Mouse (Mus musculus): Measurements from ENCODE around the gene Svbp. TPM values are rescaled to one million over a fixed set of nuclear protein-coding genes. Genes with fewer than 3 reads are reported as not detected.

Gene Svbp
- total RNA-seq, 2 experiments from 2014 or later, result 16.3 to 19.8 TPM

- no peak for DNase-seq
These were observed 3.8 kb upstream of the Svbp start for GRCm38 (mm10) chr4:119191273-119191672.

DNA sequence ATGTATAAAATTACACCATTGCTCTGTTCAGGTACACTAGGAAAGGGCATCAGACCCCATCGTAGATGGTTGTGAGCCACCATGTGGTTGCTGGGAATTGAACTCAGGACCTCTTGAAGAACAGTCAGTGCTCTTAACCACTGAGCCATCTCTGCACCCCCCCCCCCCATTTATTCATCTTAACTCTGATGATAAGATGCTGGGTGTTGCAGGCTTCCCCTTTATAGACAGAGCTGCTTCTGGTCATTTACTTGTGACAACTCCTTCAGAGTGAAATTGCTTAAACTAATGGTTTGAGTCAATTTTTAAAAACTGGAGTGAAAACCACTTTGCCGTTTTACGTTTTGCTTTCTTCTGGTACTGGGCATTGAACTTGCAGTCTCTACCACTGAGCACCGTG lies 2.3 kb upstream of the Svbp start:
- DNase-seq, result no peak

- no peak for DNase-seq
These were observed 645 bp downstream of the Svbp start for GRCm38 (mm10) chr4:119195582-119196320.

- DNase-seq, result no peak
These were observed 3.0 kb downstream of the Svbp start for GRCm38 (mm10) chr4:119198105-119198504.

GRCm38 (mm10) chr4:119204672-119205071 lies 9.6 kb downstream of the Svbp start:
- DNase-seq, result peak; percentile 37 to 52

DNA sequence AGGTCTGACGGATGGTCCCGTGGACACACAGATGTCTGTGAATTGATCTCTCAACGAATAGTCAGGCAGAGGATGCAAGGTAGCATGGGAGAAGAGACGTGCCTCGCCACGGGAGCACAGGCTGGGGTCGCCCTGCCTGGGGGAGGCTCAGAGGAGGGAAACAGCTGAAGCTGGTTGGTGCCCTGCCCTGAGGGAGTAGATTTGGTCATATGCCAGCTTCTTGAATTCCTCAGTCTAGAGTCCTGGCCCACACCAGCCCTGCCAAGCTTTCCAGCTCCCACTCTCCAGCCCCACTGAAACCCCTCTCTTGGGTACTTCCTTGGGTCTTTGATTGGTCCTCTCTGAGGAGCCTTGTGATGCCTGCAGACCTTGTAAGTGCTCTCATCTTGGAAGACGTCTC lies 21.6 kb downstream of the Svbp start:
- DNase-seq, result no peak

DNA sequence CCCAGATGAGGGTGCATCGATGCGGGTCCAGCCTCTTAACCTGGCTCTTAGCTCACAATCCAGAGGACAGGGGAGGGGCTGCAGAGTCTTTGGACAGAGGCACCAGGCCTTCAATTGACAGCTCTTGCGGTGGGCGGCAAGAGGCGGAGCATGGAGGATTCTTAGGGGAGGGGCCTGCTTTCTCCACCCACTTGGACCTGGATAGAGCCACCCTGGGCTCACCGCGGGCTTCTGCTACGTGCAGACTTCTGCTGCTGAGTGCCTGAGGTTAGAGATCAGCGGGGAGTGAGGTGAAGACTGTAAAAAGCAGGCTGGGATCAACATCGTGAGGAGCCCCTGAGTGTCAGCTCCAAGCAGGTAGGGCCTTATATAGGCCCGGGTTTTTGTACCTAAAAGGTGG lies 23.1 kb downstream of the Svbp start, which contains the start of gene Tmem269:
Gene Tmem269, minus strand, starts transcription at position 49 of the 400 bp plus-strand sequence.
- no peak for DNase-seq

GRCm38 (mm10) chr4:119223696-119224095 lies 28.6 kb downstream of the Svbp start:
- no peak for DNase-seq

DNA sequence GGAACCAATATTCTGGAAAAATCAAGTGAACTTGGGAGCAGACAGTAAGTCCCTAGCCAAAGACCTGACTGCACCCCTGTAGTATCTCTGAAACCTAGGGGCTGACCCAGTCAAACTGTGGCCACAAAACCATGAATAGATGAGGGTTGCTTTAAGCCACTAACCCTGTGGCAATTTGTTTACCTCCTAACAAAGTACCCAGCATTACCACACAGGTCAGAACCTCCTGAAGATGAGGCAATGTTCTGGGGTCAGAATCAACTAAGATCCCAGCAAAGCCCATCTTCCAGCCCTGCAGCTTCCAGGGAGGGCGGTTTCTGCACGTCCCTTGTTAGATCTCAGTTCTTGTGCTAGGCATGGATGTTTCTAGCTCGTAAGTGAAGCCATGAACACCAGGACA lies 29.4 kb downstream of the Svbp start:
- no peak for DNase-seq

DNA sequence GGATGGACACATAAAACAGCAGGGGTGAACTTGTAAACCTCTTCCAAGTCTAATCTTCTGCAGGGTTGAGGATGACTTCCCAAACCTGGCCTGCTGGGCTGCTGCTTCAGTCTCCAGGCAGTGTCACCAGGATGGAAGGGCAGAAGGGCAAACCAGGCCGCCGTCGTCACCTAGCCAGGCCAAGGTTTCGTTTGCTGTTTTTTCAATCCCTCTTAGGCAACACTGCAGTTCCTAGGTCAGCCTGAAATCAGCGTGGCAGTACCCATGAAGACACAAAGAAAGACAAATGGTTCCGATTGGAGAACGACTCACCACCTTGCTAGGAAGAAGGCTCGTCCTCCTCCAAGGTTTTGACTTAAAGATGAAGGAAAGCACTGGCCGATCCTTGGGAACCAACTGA lies 30.6 kb downstream of the Svbp start:
- DNase-seq, result no peak

- no peak for DNase-seq
These were observed 31.6 kb downstream of the Svbp start for GRCm38 (mm10) chr4:119226751-119227150.

- DNase-seq, result peak; percentile 97 to 98
These were observed 37.5 kb downstream of the Svbp start, which contains the start of the genes AU022252 and P3h1 for GRCm38 (mm10) chr4:119232410-119233255. Gene AU022252, minus strand, starts transcription at chr4:119232712. Gene P3h1, plus strand, starts transcription at chr4:119232915.

DNA sequence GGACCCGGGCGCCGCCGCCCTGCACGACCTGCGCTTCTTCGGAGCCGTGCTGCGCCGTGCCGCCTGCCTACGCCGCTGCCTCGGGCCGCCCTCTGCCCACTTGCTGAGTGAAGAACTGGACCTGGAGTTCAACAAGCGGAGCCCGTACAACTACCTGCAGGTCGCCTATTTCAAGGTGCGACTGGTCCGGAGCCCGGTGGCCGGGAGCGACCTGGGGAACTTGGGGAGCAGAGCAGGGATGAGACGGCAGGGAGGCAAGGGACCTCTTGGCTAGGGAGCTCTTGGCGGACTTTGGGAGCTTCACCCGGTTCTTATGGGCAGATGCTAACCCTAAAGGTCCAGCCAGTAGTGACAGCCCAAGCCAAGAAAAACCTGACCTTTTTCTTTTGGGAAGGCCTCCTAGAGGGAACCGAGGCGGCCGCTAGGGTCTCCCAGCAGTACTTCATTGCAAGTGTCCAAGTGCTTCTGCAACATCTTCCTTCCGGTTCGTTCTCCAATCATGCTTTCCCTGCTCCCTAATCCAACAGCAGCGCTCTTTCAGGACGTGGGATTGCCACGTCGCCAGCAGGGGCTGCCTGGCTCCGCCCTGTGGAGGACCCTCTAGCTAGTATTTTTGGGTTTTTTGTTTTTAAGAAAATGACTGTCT lies 38.3 kb downstream of the Svbp start:
- peak; percentile 58 to 60 for DNase-seq

DNA sequence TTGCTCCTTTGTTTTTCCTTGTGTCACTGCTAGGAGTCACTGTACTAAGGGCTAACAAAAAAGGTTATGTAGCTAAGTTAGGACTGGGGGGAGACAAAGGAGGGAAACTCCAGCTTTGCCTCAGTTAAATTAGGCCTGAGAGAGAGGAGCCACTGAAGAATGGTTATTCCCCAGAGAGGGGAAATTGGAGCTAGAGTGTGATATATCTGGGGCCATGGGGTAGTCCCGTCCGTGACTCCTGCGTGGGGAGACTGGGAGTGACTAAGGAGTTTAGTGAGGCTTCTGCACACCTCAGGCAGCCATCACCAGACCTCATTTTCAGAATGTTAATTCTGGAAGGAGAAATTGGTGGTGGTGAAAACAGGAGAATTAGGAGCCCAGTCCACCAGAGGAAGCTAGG lies 39.2 kb downstream of the Svbp start:
- no peak for DNase-seq

GRCm38 (mm10) chr4:119238661-119239060 lies 43.6 kb downstream of the Svbp start:
- DNase-seq, result no peak

DNA sequence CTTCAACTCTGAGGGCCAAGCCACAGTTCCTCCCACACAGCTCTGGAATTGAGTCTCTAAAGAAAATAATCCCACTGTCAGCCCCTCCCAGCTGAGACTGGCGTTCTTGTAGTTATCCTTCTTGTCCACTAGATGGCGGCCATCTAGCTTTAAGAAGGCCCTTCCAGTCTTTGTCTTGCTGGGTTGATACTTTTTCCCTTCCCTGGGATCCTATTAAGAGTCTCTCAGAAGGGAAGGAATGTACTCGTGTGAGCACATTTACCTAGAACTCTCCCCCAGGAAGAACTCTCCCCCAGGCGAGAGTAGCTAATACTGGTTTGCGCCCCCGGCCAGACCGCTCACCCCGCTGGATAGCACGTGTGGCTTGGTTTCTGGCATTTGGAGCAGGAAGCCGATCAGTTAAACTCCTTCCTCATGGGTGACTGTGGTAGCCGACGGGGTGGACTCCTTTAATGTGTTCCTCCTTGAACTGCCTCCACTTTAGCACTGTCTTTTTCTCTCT lies 44.1 kb downstream of the Svbp start:
- no peak for DNase-seq

- DNase-seq, result peak; percentile 37 to 39
These were observed 46.6 kb downstream of the Svbp start for GRCm38 (mm10) chr4:119241664-119242063.

- DNase-seq, result no peak
These were observed 47.5 kb downstream of the Svbp start for GRCm38 (mm10) chr4:119242571-119242970.

- no peak for DNase-seq
These were observed 49.5 kb downstream of the Svbp start for GRCm38 (mm10) chr4:119244468-119245240.

GRCm38 (mm10) chr4:119245556-119245955 lies 50.5 kb downstream of the Svbp start:
- no peak for DNase-seq

DNA sequence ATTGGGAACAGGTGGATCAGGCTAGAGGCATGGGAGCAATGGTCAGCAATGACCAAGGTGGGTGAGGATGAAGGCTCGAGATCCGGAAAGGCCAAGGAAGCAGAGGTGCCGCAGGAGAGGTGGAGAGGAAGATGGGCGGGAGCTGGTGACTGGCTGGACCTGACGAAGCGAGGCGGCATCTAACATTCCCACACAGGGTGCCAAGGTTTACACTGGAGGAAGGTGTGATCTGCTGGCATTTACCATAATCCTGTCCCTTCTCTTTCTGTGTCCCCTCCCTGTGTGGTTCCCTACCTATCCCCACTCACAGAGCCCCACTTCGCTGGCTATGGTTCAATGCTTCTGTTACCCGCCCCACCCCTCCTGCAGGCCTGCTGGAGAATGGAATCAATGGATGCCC lies 50.9 kb downstream of the Svbp start:
- no peak for DNase-seq

DNA sequence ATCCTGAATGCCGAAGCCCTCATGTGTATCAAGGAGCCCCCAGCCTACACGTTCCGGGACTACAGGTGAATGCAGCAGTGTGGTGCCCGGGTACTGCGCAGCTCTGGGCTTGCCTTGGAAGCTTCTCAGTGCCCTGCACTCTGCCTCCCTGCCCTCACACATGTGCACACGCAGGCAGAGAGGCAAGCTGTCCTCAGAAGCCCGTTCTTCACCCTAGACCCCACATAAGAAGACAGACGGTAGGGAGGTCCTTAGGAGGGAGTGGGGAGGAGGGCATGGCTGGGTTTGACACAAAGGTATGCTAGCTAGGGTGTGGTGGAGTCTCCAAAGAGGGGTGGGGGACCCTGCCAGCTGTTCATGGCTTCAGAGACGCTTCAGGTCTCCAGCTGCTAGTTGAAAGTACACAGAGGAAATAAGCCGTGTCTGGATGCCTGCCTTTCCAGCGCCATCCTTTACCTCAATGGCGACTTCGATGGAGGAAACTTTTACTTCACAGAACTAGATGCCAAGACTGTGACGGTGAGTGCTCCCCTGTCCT lies 51.7 kb downstream of the Svbp start:
- no peak for DNase-seq
